Mouse (Mus musculus): ENCODE measurements around the gene F5. TPM values are rescaled to one million over a fixed set of nuclear protein-coding genes. Genes with fewer than 3 reads are reported as not detected.

Gene F5
- total and polyA plus RNA-seq, 3 experiments, result under 0.01 to 0.19 TPM; not detected in 1

DNA sequence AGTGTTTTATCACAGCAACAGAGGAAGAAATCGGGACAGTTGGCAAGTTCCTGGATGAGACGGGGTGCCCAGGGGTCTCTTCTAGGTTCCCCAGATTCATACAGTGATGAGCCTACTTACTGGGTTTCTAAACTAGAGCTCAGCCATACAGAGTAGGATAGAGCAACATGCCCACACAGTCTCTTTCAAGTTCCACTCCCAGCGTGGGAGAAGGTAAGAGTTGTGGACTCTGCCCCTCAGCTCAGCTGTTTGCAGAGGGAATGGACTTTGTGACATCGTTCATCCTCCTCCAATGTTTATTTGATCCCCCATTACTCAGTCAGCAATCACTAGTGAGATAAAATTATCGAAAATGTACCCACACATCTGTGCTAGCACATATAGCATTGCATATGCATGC, 11.1 kb downstream of the F5 start:
- in situ Hi-C loops (cut with MboI; ENCODE audit: low pct_ligation_motif_present, low pct_unique_long_range_greater_than_20kb, low sequenced_read_pairs), result no loop called here
- dilution Hi-C loops (cut with MboI; ENCODE audit: extremely low pct_ligation_motif_present, extremely low pct_unique_long_range_greater_than_20kb, low sequenced_read_pairs), result no loop called here

DNA sequence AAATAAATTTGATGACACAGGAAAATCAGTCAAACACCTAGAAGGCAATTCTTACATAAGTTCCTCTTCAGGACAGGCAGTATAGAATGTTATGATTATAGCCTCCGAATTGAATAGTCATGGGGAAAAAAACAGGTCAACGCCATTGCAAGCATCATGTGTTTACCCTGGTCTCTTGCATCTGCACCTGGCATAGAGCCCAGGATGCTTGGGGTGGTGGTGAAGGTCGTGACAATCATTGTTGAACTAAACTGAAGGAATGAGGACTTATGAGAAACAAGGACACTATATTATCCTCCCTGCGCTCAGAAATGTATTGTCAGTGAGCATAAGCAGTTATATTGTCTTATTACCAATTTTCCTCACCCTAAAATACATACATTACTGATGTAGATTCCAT, 17.2 kb downstream of the F5 start:
- dilution Hi-C loops (cut with MboI; ENCODE audit: extremely low pct_ligation_motif_present, extremely low pct_unique_long_range_greater_than_20kb, low sequenced_read_pairs) (no loop called here), in situ Hi-C loops (cut with MboI; ENCODE audit: low pct_ligation_motif_present, low pct_unique_long_range_greater_than_20kb, low sequenced_read_pairs) (no loop called here)
- Histone ChIP-seq H3K36me3 (replicated peaks in 1 of 2; ENCODE audit: control insufficient read depth in 1 of 2, insufficient read depth in 1 of 2, low read length in 1 of 2) (no peaks in the 10 kb centered on the region), H3K79me2 (replicated peaks; ENCODE audit: control insufficient read depth, extremely low read depth, insufficient read depth, poor library complexity, severe bottlenecking) (no peaks in the 10 kb centered on the region), H3K27ac (ENCODE audit: insufficient read depth, low read depth) (no peak overlapping the region), H3K9ac (ENCODE audit: insufficient read depth, low read depth) (no peak overlapping the region), H3K4me3 (replicated peaks in 1 of 3; ENCODE audit: low read depth in 2 of 3, low read length in 2 of 3, poor library complexity in 1 of 3) (no peak overlapping the region), H3K4me1 (ENCODE audit: control insufficient read depth in 1 of 2, insufficient read depth in 2 of 2) (no peaks in the 10 kb centered on the region), H3K4me2 (ENCODE audit: insufficient read depth, low read depth, poor library complexity, severe bottlenecking) (no peak overlapping the region), H3K27me3 (replicated peaks) (no peaks in the 10 kb centered on the region), H3K9me3 (replicated peaks; ENCODE audit: low read length) (no peaks in the 10 kb centered on the region)
- TF ChIP-seq HCFC1 (IDR thresholded peaks at IDR 0.05; ENCODE audit: low read depth, low read length) (no peak), MAFK (IDR thresholded peaks at IDR 0.05; ENCODE audit: insufficient replicate concordance, low read length) (no peak), IRF4 (IDR thresholded peaks at IDR 0.05; ENCODE audit: low read depth, low read length) (no peak), MXI1 (IDR thresholded peaks at IDR 0.05; ENCODE audit: low read depth, low read length) (no peak), RAD21 (IDR thresholded peaks at IDR 0.05; ENCODE audit: low read depth, low read length) (no peak), ELF1 (IDR thresholded peaks at IDR 0.05; ENCODE audit: low read depth, low read length) (no peak), SMC3 (IDR thresholded peaks at IDR 0.05; ENCODE audit: low read depth, low read length) (no peak), MAZ (IDR thresholded peaks at IDR 0.05; ENCODE audit: low read depth, low read length) (no peak), POLR2A (IDR thresholded peaks at IDR 0.05; ENCODE audit: low read depth, low read length) (no peak), SIN3A (IDR thresholded peaks at IDR 0.05; ENCODE audit: low read length) (no peak), JUND (conservative IDR thresholded peaks at IDR 0.05; ENCODE audit: low read depth, low read length) (no peak), RCOR1 (conservative IDR thresholded peaks at IDR 0.05; ENCODE audit: low read depth, low read length) (no peak), ZKSCAN1 (IDR thresholded peaks at IDR 0.05; ENCODE audit: borderline replicate concordance, low read depth, low read length) (no peak), POLR2AphosphoS2 (IDR thresholded peaks at IDR 0.05; ENCODE audit: low read depth, low read length) (no peak), ZNF384 (IDR thresholded peaks at IDR 0.05; ENCODE audit: low read depth, low read length) (no peak), NRF1 (IDR thresholded peaks at IDR 0.05; ENCODE audit: low read depth, low read length) (no peak)
- DNase-seq (ENCODE audit: extremely low read depth), result no peak

More for the DNA sequence above, 11.1 kb downstream of the F5 start:
- Histone ChIP-seq H3K9me3 (replicated peaks; ENCODE audit: low read length) (no peaks in the 10 kb centered on the region), H3K27ac (ENCODE audit: insufficient read depth, low read depth) (no peak overlapping the region), H3K79me2 (replicated peaks; ENCODE audit: control insufficient read depth, extremely low read depth, insufficient read depth, poor library complexity, severe bottlenecking) (no peaks in the 10 kb centered on the region), H3K4me3 (replicated peaks in 1 of 3; ENCODE audit: low read depth in 2 of 3, low read length in 2 of 3, poor library complexity in 1 of 3) (no peak overlapping the region), H3K4me2 (ENCODE audit: insufficient read depth, low read depth, poor library complexity, severe bottlenecking) (no peak overlapping the region), H3K36me3 (replicated peaks in 1 of 2; ENCODE audit: control insufficient read depth in 1 of 2, insufficient read depth in 1 of 2, low read length in 1 of 2) (no peaks in the 10 kb centered on the region), H3K27me3 (replicated peaks) (peaks cover 12% of the 10 kb centered on the region), H3K9ac (ENCODE audit: insufficient read depth, low read depth) (no peak overlapping the region), H3K4me1 (ENCODE audit: control insufficient read depth in 1 of 2, insufficient read depth in 2 of 2) (no peaks in the 10 kb centered on the region)
- TF ChIP-seq TCF12 (IDR thresholded peaks at IDR 0.05; ENCODE audit: low read depth, low read length) (no peak), ZKSCAN1 (IDR thresholded peaks at IDR 0.05; ENCODE audit: borderline replicate concordance, low read depth, low read length) (no peak), ZNF384 (IDR thresholded peaks at IDR 0.05; ENCODE audit: low read depth, low read length) (no peak), E2F4 (IDR thresholded peaks at IDR 0.05; ENCODE audit: insufficient replicate concordance, low read depth, low read length) (no peak), SMC3 (IDR thresholded peaks at IDR 0.05; ENCODE audit: low read depth, low read length) (no peak), PAX5 (IDR thresholded peaks at IDR 0.05; ENCODE audit: low read length) (no peak), USF1 (IDR thresholded peaks at IDR 0.05; ENCODE audit: low read depth, low read length) (no peak), ELF1 (IDR thresholded peaks at IDR 0.05; ENCODE audit: low read depth, low read length) (no peak), HCFC1 (IDR thresholded peaks at IDR 0.05; ENCODE audit: low read depth, low read length) (no peak), JUND (conservative IDR thresholded peaks at IDR 0.05; ENCODE audit: low read depth, low read length) (no peak), EP300 (IDR thresholded peaks at IDR 0.05; ENCODE audit: low read length) (no peak), SIN3A (IDR thresholded peaks at IDR 0.05; ENCODE audit: low read length) (no peak), POLR2AphosphoS2 (IDR thresholded peaks at IDR 0.05; ENCODE audit: low read depth, low read length) (no peak), MXI1 (IDR thresholded peaks at IDR 0.05; ENCODE audit: low read depth, low read length) (no peak), ZMIZ1 (IDR thresholded peaks at IDR 0.05; ENCODE audit: low read depth, low read length) (no peak), POLR2A (IDR thresholded peaks at IDR 0.05; ENCODE audit: low read depth, low read length) (no peak), MEF2A (IDR thresholded peaks at IDR 0.05; ENCODE audit: borderline replicate concordance, low read depth, low read length) (no peak)
- DNase-seq (ENCODE audit: extremely low read depth), result no peak
